Mouse (Mus musculus) stomach, embryonic 16.5 days (tissue): Measurements from ENCODE around the gene Gpatch8. TPM values are rescaled to one million over a fixed set of nuclear protein-coding genes. Genes with fewer than 3 reads are reported as not detected.
A peak's percentile ranks its signal among the peaks of the same experiment; 100 is the strongest.
"Not testable (repeated sequence)": the region's sequence is repeated elsewhere in the genome, so short reads cannot be mapped to it uniquely, and the experiment has no call there.

ENCODE experiments used
- ATAC-seq: fragments of 200-750 bp; cut with Nextera tagmentation; 2 replicates; pipeline ENCODE4 v1.8.0; 2017; ENCODE audit warnings: moderate number of reproducible peaks, moderate TSS enrichment; ENCODE audit not compliant: insufficient read depth, low FRiP score
- H3K27ac ChIP-seq: fragments of 300-500 bp; sonication (generic); 2 replicates; pipeline ENCODE4 v1.5.1; 2014; ENCODE audit warnings: low read length
- H3K27me3 ChIP-seq: fragments of 300-500 bp; sonication (generic); 2 replicates; pipeline ENCODE4 v1.6.1; 2014; ENCODE audit warnings: low read length, control low read depth, mixed read lengths; ENCODE audit not compliant: control insufficient read depth, insufficient read depth
- H3K36me3 ChIP-seq: fragments of 300-500 bp; sonication (generic); 2 replicates; pipeline ENCODE4 v1.6.1; 2014; ENCODE audit warnings: low read length; ENCODE audit not compliant: control insufficient read depth, insufficient read depth
- H3K4me1 ChIP-seq: fragments of 300-500 bp; sonication (generic); 2 replicates; pipeline ENCODE4 v1.6.1; 2014; ENCODE audit warnings: low read length, control low read depth, mixed read lengths; ENCODE audit not compliant: control insufficient read depth, insufficient read depth
- H3K4me2 ChIP-seq: fragments of 300-500 bp; sonication (generic); 2 replicates; pipeline ENCODE4 v1.6.1; 2014; ENCODE audit warnings: low read depth, low read length, mixed read lengths
- H3K4me3 ChIP-seq: fragments of 300-500 bp; sonication (generic); replicated peaks from 2 replicates; pipeline ENCODE4 v1.5.1; 2014; ENCODE audit warnings: mild to moderate bottlenecking, low read length
- H3K9ac ChIP-seq: fragments of 300-500 bp; sonication (generic); 2 replicates; pipeline ENCODE4 v1.6.1; 2014; ENCODE audit warnings: low read length
- H3K9me3 ChIP-seq: fragments of 300-500 bp; sonication (generic); replicated peaks from 2 replicates; pipeline ENCODE4 v1.6.1; 2016; ENCODE audit warnings: low read length, control low read depth; ENCODE audit not compliant: control insufficient read depth
- WGBS: fragments of 180-500 bp; shearing (Covaris S2); extraction: QIAGEN DNeasy Blood & Tissue Kit; methylation state at CpG from one replicate; pipeline ENCODE4 v1.1.7; 2014; 5-methylcytosine and 5-hydroxymethylcytosine counted together
- polyA plus RNA-seq: library from polyadenylated mRNA; unstranded; fragments of >200 nt; fragmentation: Nextera tagmentation; extraction: Ambion mirVana; gene quantifications from 2 replicates; pipeline ENCODE4 v1.2.1, GENCODE M21; 2015

Gene Gpatch8
- polyA plus RNA-seq, 1 experiment from 2014 or later: 34.9 TPM

DNA sequence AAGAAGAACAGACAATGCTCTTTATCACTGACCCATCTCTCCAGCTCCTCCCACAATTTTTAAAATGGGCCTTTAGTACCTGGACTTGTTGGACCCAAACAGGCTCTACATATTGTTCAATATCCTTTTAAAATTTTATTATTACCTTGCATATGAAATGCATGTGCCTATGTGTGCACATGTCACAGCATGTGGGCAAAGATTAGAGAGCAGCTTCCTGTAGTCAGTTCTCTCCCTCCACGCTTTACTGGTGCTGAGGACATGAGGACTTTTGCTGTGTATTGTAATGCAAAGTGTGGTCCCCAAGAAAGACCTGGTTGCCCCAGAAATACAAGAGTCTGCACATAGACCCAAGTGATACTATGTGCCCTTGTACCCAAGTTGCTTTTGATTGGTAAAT, 18.8 kb upstream of the Gpatch8 start:
- H3K27ac ChIP-seq: no peak overlapping the region
- H3K36me3 ChIP-seq: no peaks in the 10 kb centered on the region
- H3K9me3 ChIP-seq: no peaks in the 10 kb centered on the region
- 76% methylated on average over 1 of the region's 1 CpGs for WGBS
- H3K4me2 ChIP-seq: no peak overlapping the region
- no peak overlapping the region for H3K9ac ChIP-seq
- H3K4me3 ChIP-seq: no peak overlapping the region
- ATAC-seq: no peak
- H3K27me3 ChIP-seq: no peaks in the 10 kb centered on the region
- peaks cover 7% of the 10 kb centered on the region for H3K4me1 ChIP-seq

DNA sequence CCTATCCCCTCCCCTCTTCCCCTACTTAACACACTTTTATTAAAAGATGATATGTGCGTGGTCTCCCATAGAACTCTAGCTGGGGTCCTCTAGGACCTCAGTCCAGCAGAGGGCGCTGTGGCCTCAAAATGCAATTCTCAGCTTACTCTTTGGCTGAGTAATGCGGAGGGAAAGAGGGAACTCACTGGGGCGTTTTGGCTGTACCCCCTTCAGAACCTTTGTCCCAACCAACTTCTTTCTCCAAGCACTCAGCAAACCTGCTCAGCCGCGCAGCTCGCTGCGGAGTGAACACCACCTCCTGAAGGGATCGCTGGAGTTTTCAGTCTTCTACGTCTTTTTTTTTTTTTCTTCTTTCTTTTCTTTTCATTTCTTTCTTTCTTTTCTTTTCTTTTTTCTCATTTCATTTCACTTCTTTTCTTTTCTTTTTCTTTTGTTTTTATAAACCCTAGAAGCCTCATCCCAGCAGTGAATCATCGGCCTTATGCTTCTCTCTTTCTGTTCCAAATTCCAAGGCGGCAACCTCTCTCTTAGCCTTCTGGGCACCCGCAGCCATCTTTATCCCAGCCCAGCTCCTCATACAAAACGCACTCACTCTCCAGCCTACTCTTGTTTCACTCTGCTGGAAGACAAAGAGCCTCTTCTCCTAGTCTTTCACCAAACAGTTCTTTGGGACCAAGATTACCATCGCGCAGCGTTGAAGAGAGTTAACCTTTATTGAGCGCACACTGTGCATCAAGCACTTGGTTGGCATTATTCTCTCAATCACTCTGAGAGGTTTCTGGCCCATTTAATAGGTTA, 16.9 kb upstream of the Gpatch8 start:
- ATAC-seq: peak; percentile 67; the same call in 1 of the 2 replicates
- 13% methylated on average over 18 of the region's 18 CpGs for WGBS
- no peaks in the 10 kb centered on the region for H3K27me3 ChIP-seq
- H3K27ac ChIP-seq: peak overlapping the region; percentile 56; the same call in 1 of the 2 replicates
- H3K36me3 ChIP-seq: no peaks in the 10 kb centered on the region
- H3K9me3 ChIP-seq: no peaks in the 10 kb centered on the region
- no peaks in the 10 kb centered on the region for H3K4me1 ChIP-seq
- H3K4me3 ChIP-seq: peak overlapping the region; percentile 53
- H3K9ac ChIP-seq: peak overlapping the region; percentile 75
- H3K4me2 ChIP-seq: peak overlapping the region; percentile 80

DNA sequence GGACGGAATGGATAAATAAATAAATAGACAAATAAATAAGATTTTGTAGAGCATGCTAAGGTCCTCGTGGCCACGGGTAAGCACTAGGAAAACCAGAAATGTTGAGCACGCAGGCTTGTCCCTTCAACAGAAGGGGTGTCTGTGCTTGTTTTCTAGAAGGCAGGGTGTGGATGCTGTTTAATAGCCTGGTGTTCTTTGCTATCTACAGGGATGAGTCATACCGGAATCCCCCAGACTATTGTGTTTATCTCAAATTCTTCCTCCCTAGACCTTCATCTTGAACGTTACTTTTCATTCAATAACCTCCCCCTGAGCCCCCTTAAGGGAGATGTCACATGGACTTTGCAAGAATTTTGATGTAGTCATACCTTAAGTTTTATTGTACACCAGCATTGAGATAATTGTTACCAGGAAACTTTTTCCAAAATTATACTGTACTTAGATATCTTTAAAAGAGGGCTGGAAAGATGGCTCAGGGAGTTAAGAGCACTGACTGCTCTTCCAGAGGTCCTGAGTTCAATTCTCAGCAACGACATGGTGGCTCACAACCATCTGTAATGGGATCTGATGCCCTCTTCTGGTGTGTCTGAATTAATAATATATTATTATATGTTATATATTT, 12.7 kb upstream of the Gpatch8 start:
- no peaks in the 10 kb centered on the region for H3K36me3 ChIP-seq
- no peak overlapping the region for H3K9ac ChIP-seq
- no peaks in the 10 kb centered on the region for H3K27me3 ChIP-seq
- WGBS: 67% methylated on average over 7 of the region's 7 CpGs
- H3K4me3 ChIP-seq: no peak overlapping the region
- H3K27ac ChIP-seq: no peak overlapping the region
- no peak for ATAC-seq
- no peaks in the 10 kb centered on the region for H3K9me3 ChIP-seq
- no peaks in the 10 kb centered on the region for H3K4me1 ChIP-seq
- no peak overlapping the region for H3K4me2 ChIP-seq

DNA sequence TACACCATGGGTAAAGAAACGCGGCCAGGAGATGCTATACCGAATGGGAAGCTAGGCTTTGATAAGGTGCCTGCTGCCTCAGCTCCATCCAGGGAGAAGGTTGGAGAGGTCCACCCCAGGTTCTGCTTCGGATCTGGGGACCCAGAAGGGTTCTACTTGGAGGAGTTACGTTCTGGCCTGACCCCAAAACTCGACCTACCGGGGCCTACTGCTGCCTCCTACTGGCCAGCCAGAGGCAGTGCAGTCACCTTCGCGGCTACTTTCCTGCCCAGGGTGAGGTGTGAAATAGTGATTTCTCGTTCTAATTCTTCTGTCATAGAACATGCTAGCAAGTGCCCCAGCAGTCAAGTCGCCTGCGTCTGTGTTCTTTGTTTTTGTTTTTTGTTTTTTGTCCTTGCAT, 12.0 kb upstream of the Gpatch8 start:
- Histone ChIP-seq H3K4me1 (no peaks in the 10 kb centered on the region), H3K9ac (no peak overlapping the region), H3K36me3 (no peaks in the 10 kb centered on the region), H3K4me2 (no peak overlapping the region), H3K4me3 (no peak overlapping the region), H3K27ac (no peak overlapping the region), H3K27me3 (no peaks in the 10 kb centered on the region), H3K9me3 (no peaks in the 10 kb centered on the region)
- 75% methylated on average over 12 of the region's 12 CpGs for WGBS
- no peak for ATAC-seq

DNA sequence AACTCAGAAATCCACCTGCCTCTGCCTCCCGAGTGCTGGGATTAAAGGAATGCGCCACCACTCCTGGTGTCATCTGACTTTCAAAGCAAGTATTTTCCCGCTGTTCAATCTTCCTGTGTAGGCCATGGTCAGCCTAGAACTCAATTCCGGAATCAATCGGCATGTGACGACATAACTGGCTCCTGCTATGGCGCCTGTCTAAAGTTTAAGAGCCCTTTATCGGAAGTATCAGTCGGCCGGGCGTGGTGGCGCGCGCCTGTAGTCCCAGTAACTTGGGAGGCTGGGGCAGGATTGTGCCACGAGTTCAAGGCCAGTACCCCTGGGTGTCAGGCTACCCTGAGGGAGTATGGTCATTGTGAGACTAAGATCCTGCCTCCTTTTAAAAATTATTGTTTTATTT, 11.5 kb upstream of the Gpatch8 start:
- H3K9me3 ChIP-seq: no peaks in the 10 kb centered on the region
- no peak for ATAC-seq
- no peaks in the 10 kb centered on the region for H3K27me3 ChIP-seq
- 93% methylated on average over 15 of the region's 15 CpGs for WGBS
- no peak overlapping the region for H3K4me3 ChIP-seq
- H3K36me3 ChIP-seq: no peaks in the 10 kb centered on the region
- H3K27ac ChIP-seq: no peak overlapping the region
- H3K4me2 ChIP-seq: no peak overlapping the region
- H3K9ac ChIP-seq: no peak overlapping the region
- no peaks in the 10 kb centered on the region for H3K4me1 ChIP-seq

DNA sequence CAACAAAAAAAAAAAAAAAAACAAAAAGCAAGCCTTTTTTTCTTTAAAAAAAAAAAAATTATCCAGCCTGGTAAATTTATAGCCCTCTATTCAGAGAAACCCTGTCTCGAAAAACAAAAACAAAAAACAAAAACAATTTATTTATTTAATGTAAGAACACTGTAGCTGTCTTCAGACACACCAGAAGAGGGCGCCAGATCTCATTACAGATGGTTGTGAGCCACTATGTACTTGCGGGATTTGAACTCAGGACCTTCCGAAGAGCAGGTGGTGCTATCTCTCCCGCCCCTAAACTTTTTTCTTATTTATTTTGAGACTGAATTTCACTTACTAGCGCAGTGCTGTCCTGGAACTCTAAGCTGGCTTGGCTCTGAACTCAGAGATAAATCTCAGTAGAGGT, 11.0 kb upstream of the Gpatch8 start:
- Histone ChIP-seq H3K4me2 (no peak overlapping the region), H3K4me1 (no peaks in the 10 kb centered on the region), H3K27ac (no peak overlapping the region), H3K27me3 (no peaks in the 10 kb centered on the region), H3K9me3 (no peaks in the 10 kb centered on the region), H3K4me3 (no peak overlapping the region), H3K9ac (no peak overlapping the region), H3K36me3 (no peaks in the 10 kb centered on the region)
- 89% methylated on average over 6 of the region's 6 CpGs for WGBS
- no peak for ATAC-seq

DNA sequence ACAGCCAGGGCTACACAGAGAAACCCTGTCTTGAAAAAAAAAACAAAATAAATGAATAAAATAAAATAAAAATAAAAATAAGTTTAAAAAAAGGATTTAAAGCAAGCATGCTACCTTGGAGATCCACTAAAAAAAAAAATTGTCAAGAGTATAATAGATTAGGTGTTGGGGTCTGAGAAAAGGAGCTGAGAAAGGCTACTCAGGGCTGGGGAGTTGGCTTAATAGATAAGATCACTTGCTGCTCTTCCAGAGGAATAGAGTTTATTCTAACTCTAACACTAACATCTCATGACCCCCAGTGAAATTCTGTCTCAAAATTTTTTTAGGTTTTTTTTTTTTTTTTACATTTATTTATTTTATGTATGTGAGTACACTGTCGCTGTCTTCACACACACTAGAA, 10.1 kb upstream of the Gpatch8 start:
- Histone ChIP-seq H3K36me3 (no peaks in the 10 kb centered on the region), H3K27ac (no peak overlapping the region), H3K4me2 (no peak overlapping the region), H3K9ac (no peak overlapping the region), H3K27me3 (no peaks in the 10 kb centered on the region), H3K4me3 (no peak overlapping the region), H3K4me1 (no peaks in the 10 kb centered on the region), H3K9me3 (no peaks in the 10 kb centered on the region)
- ATAC-seq: no peak
- 87% methylated on average over 1 of the region's 1 CpGs for WGBS

DNA sequence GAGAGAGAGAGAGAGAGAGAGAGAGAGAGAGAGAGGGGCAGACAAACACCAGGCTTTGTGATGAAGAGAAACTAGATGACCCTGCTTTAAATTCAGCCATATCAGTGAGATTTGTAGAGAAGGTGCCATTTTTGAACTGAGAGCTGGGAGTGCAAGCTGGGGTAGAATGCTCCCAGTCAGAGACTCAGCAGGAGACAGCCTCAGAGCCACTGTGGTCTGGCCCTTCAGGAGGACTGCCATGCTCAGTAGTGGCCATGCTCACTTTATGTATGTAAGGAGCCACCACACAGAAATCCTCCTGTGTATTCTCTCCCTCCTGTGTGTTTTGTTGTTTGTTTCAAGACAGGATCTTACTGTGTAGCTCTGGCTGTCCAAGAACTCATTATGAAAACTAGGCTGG, 9.5 kb upstream of the Gpatch8 start:
- H3K36me3 ChIP-seq: no peaks in the 10 kb centered on the region

DNA sequence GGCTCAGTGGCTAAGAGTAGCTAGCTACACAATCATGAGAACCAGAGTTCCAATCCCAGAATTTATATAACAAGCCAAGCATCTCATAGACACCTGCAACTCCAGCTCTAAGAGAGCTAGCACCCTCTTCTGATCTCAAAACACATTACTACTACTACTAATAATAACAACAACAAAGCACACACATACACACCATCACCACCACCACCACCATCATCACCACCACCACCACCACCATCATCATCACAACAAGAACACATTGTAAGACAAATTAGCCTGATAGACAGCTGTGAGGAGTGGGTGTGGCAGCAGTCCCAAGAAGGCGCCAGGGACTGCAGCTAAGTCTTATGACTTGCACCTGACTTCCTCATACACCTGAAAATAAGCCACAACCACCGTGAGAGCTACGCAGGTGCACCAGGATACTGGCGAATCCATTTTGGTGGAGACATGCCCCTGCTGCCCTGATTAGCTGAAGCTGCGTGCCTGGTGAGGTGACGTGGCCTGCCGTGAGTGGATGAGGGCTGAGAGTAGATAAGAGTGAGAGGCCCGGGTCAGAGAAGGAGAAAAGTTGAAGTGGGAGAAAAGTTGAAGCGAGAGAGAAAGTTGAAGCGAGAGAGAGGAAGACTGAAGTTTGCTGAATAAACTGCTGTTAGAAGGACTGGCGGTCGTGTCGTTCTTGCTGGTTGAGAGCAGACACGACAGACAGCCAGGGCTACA, 8.9 kb upstream of the Gpatch8 start:
- not testable (repeated sequence) for H3K9ac ChIP-seq, H3K9me3 ChIP-seq, H3K27me3 ChIP-seq, H3K4me2 ChIP-seq, ATAC-seq, H3K4me3 ChIP-seq, H3K4me1 ChIP-seq, H3K36me3 ChIP-seq, H3K27ac ChIP-seq
- 75% methylated on average over 14 of the region's 14 CpGs for WGBS

More for the DNA sequence above, 9.5 kb upstream of the Gpatch8 start:
- H3K9ac ChIP-seq: no peak overlapping the region
- no peaks in the 10 kb centered on the region for H3K9me3 ChIP-seq
- H3K4me3 ChIP-seq: no peak overlapping the region
- H3K27me3 ChIP-seq: no peaks in the 10 kb centered on the region
- no peaks in the 10 kb centered on the region for H3K4me1 ChIP-seq
- no peak overlapping the region for H3K27ac ChIP-seq
- no peak overlapping the region for H3K4me2 ChIP-seq
- no peak for ATAC-seq
